Mouse (Mus musculus): ENCODE results near the gene Sell.
"Not testable (repeated sequence)": the region's sequence is repeated elsewhere in the genome, so short reads cannot be mapped to it uniquely, and the experiment has no call there.

Sell gene

GRCm38 (mm10) chr1:164061925-164062324 lies at the start of gene Sell:
Gene Sell, plus strand, starts transcription at chr1:164061982.
- no peak for DNase-seq

- no peak for DNase-seq
Measured at GRCm38 (mm10) chr1:164014616-164015015, 47.2 kb upstream of the Sell start.

- peak; percentile 3 for DNase-seq
Measured at GRCm38 (mm10) chr1:164018221-164018896, 43.4 kb upstream of the Sell start.

GRCm38 (mm10) chr1:164019789-164020188 lies 42.0 kb upstream of the Sell start:
- DNase-seq: no peak

GRCm38 (mm10) chr1:164020746-164021145 lies 41.0 kb upstream of the Sell start:
- DNase-seq: not testable (repeated sequence)

- not testable (repeated sequence) for DNase-seq
Measured at GRCm38 (mm10) chr1:164022106-164022505, 39.7 kb upstream of the Sell start.

GRCm38 (mm10) chr1:164025685-164026084 lies 36.1 kb upstream of the Sell start:
- DNase-seq: no peak

- DNase-seq: peak; percentile 21
Measured at GRCm38 (mm10) chr1:164027416-164027815, 34.4 kb upstream of the Sell start.

GRCm38 (mm10) chr1:164040385-164041135 lies 21.2 kb upstream of the Sell start:
- DNase-seq: no peak

GRCm38 (mm10) chr1:164043549-164043948 lies 18.2 kb upstream of the Sell start:
- DNase-seq: peak; percentile 45

- no peak for DNase-seq
Measured at GRCm38 (mm10) chr1:164047934-164048333, 13.8 kb upstream of the Sell start, which contains the start of gene Sele. Gene Sele, plus strand, starts transcription at chr1:164048234.

GRCm38 (mm10) chr1:164053561-164053960 lies 8.2 kb upstream of the Sell start:
- no peak for DNase-seq

GRCm38 (mm10) chr1:164054800-164055199 lies 7.0 kb upstream of the Sell start:
- DNase-seq: no peak

- no peak for DNase-seq
Measured at GRCm38 (mm10) chr1:164060071-164060470, 1.7 kb upstream of the Sell start.

GRCm38 (mm10) chr1:164061278-164061677 lies 504 bp upstream of the Sell start:
- DNase-seq: no peak

- no peak for DNase-seq
Measured at GRCm38 (mm10) chr1:164062856-164063255, 1.1 kb downstream of the Sell start.

GRCm38 (mm10) chr1:164063745-164064144 lies 2.0 kb downstream of the Sell start:
- no peak for DNase-seq

GRCm38 (mm10) chr1:164069261-164069660 lies 7.5 kb downstream of the Sell start:
- no peak for DNase-seq

- no peak for DNase-seq
Measured at GRCm38 (mm10) chr1:164070461-164070860, 8.7 kb downstream of the Sell start.

GRCm38 (mm10) chr1:164071111-164071510 lies 9.3 kb downstream of the Sell start:
- DNase-seq: no peak

- DNase-seq: no peak
Measured at GRCm38 (mm10) chr1:164072001-164072400, 10.2 kb downstream of the Sell start.

GRCm38 (mm10) chr1:164073091-164073490 lies 11.3 kb downstream of the Sell start:
- DNase-seq: no peak

- DNase-seq: no peak
Measured at GRCm38 (mm10) chr1:164073803-164074202, 12.0 kb downstream of the Sell start.

- DNase-seq: no peak
Measured at GRCm38 (mm10) chr1:164074606-164075140, 12.9 kb downstream of the Sell start.
